Mouse (Mus musculus) retina, postnatal 7 days (tissue): ENCODE results near the gene Pola2.

Source experiments
- DNase-seq: peaks from one replicate; pipeline ENCODE4 v3.0.0-alpha.2; 2012; ENCODE audit warnings: low read depth, low spot score

Gene Pola2

DNA sequence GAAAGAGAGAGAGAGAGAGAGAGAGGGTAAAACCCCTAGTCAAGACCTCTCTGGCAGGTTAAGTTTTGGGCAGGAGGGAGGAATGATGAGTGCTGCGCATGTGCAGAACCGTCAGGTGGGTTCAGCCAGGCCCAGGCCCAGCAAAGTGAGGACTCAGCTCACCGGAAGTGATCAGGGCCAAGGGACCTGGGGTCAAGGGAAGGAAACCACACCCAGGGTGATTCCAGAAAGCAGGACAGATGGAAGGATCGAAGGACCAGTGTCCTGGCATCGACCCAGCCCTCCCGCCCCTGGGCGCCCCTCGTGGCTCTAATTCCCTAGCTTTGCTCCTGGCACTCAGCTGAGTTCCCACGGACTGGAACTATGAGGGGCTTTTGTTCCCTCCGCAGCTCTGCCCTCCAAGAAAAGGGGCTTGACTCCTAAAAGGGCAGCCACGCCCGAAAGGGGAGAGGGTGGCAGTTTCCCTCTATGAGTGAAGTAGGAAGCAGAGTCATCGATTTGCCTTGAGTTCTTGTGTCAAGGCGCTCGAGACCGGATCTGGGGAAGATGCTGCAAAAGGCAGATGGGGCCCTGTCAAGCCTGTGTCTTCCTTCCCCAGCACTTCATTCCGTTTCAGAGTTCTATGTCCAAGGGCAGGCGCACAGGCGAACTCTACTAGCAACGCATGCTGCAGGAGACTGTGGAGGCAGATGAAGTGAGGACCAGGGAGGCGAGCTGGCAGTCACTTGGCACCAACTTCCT, 26.7 kb downstream of the Pola2 start:
- no peak for DNase-seq

DNA sequence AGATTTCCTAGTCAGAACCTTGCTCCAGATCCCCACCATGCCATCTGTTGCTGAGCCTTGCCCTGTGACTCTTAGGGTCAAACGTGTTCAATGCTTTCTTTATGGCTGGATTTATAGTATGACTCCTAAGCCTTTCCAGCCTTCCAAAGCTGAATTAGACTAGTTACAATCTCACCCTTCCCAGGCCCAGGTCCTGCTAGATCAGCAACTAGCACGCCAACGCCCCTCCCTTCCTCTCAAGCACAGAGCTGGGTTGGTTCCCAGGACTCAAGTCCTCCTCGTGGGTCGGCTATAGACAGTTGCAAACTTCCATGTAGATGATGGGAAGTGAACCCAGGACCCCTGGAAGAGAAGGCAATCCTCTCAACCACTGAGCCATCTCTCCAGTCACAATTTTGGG, 28.3 kb downstream of the Pola2 start:
- no peak for DNase-seq

DNA sequence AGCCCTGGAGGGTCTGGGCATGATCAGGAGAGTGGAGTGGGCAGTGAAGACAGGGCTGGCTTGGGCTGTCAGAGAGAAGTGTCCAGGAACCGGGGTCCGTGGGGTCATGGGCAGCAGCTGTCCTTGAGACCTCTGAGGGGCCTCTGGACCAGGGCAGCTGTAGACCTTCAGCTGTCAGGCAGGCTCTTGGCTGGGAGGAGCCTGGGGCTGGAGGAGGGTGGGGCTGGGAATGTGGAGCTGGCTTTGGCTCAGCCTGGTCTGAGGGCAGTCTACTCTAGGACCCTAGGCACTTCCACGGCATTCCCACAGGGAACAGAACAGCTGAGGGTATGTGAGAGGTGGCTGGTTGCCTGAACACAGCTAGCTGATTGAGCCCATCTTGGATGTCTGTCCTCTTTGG, 28.7 kb downstream of the Pola2 start:
- no peak for DNase-seq

DNA sequence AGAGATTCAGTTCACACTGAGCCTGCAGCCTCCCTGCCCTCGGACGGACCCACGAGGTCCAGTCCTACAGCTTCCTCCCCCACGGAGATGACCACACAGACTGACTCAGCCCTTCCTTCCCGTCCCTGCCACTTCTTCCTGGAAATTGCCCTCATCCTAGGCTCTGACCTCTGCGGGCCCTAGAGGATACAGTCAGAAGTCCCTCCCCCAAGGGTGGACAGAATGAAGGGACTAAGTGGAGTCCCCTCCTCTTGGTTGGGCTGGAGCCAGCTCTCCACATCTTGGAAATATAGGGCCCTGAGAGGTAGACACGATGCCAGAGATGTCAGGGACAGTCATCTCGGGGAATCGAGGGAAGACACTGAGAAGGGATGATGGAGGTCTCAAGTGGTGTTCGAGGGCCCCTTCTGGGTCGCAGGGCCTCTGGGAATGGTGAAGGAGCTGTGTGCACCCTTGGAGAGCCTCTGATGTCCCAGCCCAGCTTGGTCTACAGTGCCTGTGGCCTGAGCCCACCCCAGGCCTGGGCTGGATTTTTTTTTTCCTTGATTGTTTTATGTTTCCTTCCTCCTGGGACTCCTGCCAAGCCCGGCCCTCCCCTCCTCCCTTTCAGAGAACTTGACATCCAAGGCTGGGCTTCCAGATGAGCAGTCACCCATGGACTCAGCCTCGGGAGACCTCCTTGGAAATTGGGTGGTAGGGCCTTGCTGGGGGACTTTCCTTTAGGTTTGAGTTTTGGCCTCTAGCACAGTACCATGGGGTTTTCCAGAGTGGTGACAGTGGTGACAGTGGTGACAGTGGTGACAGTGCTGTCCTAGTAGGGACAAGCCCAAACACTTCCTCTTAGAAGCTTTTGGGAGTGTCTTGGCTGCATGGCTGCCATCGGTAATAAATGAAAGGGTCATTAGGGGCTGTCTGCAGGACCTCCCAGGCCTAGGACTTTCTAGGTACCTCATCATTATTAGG, 34.1 kb downstream of the Pola2 start:
- DNase-seq, result no peak

DNA sequence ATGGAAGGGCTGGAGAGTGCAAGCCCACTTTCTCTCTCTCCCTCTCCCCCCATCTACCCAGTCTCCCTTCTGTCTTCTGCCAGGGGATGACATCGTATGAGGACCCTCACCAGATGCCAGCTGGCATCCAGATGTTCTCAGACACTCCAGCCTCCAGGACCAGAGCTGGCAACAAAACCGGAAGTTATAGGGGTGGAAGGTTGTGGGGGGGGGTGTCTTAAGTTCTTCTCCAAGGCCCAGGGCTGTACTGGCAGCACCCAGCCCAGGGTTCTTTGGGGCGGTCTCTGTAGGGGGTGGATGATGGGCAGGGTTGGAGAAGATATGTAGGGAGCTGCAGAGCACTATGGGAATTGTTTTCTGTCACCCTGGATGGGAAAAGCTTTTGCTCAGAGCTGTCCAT, 35.5 kb downstream of the Pola2 start:
- DNase-seq, result no peak

DNA sequence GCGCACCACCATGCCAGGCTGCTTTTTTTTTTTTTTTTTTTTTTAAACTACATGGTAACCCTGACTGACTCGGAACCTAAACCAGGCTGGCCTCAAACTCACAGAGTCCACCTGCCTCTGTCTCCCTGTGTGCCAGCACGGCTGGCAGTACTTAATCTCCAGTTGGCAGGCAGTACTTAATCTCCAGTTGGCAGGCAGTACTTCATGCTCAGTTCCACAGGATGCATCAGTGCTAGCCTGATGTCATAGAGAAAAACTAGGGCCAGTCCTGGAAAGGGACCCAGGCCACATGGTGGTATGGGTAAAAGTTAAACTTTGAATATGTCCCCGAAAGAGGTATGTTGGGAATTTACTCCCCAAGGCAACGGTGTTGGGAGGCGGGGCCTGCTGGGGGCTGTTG, 35.9 kb downstream of the Pola2 start:
- no peak for DNase-seq

DNA sequence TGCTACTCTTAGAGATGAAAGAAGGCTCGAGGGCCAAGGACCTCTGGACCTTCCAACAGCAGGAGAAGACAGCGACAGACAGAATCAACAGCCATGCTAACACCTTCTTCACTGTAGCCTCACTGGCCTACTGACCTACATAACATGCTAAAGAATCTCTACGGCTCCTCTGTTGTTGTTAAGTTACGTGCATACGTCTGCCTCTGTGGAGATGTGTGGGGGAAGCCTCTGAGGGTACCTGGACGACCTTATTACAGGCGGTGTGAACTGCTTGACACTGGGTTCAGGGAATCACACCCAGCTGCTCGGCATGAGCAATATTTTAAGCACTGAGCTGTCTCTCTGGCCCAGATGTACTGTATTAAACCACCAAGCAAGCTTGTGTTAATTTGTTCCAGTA, 36.5 kb downstream of the Pola2 start:
- DNase-seq, result no peak

DNA sequence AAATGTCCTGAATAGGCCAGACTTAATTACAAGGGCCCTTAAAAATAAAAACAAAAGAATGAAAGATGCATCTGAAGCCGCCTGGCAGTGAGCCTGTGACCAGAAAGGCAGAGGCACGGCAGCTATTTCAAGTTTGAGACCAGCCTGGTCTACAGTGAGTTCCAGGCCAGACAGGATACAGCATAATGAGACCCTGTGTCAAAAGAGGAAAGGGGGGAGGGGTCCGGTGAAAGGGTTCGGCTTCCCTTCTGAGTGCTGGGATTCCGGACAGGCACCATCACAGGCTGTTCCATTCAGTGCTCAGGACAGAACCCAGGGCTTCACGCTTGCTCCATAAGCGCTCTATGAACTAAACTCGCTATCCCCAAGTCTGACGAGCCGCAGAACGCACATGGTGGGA, 37.0 kb downstream of the Pola2 start:
- DNase-seq, result no peak

DNA sequence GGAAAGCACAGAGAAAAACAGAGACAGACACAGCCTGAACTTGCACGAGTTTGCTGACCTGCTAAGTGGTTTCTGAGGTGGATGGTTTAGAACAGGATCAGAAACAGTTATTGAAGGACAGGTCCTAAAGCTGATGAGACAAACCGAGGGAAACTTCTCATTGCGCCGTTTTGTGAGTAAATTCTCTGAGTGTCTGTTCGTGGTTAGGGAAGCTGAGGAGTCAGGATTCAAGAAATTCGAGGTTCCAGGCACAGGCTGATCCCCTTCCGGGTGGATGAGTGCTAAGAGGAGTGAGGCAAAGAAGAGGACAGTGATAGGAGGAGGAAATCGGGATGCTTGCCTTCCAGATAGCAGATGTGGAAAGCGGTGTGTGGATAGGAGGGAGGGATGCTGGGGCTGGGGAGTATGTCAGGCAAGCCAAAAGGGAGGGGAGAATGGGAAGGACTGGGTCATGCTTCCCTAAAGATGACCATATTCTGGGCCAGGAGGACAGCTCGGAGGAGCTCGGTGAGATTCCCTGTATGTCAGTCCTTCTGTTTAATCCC, 38.6 kb downstream of the Pola2 start:
- no peak for DNase-seq

DNA sequence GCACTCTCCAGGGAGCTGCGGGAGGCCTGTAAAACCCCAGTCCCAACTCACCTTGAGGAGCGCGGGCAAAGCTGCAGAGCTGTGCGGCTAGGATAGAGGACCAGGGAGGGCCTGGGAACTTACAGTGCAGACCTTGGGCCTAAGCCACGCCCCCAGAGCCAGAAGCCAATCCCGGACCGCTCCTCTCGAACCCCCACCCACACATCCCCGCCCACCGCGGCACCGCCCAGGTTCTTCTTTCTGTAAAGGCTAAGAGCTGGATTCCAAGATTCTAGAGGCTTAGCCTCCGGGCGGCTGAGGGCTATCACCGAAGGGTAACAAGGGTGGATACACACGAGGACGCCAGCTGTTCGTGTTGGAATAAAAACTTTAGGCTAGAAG, 39.3 kb downstream of the Pola2 start, which contains the start of gene Cdc42ep2:
Cdc42ep2 (minus strand) TSS at position 104 of the 381 bp plus-strand sequence.
- peak; percentile 81 for DNase-seq

DNA sequence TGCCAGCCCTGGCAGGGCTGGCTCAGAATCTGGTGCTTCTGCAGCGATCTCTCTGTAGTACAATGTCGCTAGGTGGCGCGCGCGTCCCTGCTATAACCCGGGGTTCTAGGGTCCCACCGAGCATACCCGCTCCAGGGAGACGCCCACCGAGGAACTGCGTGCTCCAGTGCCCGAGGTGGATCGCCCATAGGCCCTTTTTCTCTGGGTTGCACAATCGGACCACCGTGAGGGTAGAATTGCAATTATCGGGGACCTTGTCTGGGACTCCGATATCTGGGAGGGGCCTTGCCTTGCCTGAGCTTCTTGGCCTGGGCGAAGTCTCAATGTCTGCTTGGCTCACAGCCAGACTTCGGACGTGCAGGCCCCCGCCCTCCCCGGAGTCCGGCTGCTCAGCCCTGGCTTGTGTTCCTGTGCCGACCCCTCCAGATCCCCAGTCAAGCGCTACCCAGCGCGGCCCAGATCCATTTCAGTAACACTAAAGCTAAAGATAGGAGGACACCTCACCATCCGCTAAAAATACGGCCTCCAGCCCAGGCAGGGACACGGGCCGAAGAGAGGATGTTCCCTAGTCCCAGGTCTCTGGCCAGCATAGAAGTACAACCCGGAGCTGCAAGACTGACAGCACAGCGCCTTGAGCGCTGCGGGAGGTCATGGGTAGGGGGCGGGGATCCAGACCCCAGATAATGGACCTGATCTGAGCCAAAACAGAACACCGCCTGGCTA, 39.9 kb downstream of the Pola2 start:
- DNase-seq, result peak; percentile 78

DNA sequence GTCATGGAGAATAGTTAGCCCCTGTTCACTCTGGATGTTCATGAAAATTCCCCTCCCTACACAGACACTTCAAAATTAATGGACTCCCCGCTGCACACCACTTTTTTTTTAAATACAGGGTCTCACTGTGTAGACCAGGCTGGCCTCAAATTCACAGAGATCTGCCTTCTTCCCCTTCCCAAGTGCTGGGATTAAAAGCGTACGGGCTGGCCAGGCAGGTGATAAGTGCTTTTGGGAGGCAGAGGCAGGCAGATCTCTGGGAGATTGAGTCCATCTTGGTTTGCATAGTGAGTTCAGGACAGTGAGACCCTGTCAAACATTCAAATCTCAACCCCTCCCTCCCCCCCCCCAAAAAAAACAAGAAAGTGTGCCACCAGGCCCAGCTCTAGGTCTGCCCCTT, 41.0 kb downstream of the Pola2 start:
- DNase-seq, result no peak

DNA sequence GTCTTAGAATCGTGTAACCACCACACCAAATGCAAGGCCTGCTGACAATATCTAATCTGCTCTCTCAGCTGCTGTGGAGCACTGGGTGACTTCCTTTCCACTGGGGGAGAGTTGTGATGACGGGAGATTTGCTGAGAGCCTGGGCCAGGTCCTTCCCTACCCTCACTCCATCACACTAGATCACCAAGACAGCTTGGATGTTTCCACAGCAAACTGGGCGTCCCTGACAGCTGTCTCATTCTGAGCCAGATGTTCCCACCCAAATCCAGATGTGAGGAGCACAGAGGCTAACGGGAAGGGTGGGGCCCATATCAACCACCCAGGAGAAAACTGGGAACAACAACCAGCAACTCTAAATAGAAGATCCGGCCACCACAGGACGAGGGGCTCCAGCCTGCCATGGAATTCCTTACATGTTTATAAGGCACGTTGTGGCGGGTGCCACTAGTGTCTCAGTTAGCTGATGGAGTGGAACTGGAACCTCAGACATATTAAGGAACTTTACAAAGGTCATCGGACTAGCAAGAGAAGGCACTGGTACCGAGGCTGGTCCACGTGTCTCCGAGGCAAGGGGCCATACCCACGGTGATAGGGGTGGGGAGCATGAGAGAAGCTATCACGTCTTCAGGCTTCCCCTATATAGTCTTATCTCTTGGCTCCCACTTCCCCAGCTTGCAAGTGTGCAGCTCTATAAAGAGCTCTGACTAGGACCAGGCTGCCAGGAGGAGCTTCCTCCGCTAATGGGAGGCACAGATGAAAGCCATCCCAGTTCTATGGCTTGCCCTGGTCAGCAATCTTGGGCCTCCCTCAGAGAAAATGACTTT, 41.7 kb downstream of the Pola2 start:
- no peak for DNase-seq

DNA sequence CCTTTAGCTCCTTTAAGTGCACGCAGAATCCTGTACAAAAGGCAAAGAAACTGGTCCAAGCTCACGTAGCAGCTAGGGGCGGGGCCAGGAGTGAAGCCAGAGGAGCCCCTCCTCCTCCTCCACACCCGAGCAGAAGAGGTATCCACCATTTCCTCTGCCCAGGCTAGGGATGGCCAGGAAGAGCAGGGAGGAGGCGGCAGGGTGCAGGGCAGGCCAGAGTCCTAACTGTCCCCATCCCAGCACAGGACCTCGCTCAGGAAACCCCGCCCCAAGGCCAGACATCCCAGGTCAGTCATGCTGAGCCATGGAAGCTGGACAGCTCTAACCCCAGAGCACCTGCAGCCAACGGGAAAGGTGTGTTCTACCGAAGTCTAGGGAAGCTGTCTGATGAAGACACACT, 42.3 kb downstream of the Pola2 start:
- no peak for DNase-seq

DNA sequence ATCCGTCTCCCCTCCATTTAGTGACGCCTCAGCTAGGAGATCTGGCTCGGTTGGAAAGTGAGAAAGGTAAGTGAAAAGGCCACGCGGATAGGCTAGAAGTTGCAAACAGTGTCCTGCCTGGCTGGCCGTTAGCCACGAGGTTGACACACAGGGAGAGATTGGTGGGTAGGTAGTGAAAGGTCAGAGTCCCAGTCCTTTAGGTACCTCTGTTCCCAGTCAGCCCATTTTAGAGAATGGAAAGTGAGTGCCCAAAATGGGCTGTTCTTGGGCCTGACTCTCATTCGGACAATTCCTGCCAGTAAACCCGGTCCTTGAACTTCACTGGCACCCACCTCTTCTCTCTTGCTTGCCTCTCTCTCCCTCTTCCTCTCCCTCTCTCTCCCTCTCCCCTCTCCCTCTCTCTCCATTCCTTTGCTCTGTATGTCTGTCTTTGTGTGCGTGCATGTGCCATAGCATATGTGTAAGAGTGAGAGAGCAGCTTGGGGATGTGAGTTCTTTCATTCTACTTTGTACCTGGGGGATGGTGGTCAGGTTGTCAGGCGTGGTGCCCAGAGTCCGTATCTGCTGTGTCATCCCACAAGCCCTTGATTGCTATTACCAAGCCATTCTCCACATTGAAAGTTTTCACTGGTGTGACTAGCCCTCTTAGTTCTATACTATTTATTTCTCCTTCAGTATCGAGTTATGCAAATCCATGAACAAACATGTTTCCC, 50.8 kb downstream of the Pola2 start, which contains the start of gene Dpf2:
Dpf2 (minus strand) TSS at position 4 of the 713 bp plus-strand sequence.
- DNase-seq, result no peak

DNA sequence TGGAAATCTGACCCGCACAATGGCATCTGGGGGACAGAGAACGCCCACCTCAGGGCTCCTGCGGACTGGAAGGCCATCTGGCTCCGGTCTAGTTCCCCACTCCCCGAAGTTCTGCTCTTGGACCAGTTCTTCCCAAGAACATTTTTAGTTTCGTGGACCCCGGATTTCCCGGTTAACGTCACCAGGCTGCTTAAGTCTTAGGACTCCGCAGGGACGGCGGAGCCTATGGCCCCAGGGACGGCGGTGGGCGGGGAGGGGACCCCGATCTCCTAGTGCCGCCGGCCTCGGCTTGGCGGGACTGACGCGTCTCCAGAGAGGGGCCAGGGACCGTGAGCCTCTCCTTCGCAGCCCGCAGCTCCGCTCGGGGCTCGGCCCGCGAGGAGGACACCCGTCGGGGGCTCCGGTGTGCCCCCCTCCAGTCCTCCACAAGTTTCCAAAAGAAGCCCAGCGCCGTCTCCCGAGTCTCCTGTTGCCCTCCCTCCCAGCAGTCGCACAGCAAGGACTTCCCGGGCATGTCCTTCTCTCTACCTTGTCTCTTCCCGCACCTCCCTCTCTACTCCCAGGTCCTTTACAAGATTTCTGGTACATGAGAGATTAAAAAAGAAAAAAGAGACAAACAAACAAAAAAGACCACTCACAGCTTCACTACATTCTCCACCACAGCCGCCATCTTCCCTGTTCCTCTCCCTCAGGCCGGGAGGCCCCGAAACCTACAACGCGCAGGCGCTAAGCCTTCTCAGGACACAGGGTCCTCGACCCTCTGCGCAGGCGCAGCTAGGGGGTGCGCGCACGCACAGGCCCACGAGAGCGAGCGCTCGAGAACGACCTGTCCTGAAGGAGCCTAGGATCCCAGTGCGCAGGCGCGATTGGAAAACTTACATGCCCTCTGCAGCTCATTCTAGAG, 51.6 kb downstream of the Pola2 start:
- peak; percentile 100 for DNase-seq

DNA sequence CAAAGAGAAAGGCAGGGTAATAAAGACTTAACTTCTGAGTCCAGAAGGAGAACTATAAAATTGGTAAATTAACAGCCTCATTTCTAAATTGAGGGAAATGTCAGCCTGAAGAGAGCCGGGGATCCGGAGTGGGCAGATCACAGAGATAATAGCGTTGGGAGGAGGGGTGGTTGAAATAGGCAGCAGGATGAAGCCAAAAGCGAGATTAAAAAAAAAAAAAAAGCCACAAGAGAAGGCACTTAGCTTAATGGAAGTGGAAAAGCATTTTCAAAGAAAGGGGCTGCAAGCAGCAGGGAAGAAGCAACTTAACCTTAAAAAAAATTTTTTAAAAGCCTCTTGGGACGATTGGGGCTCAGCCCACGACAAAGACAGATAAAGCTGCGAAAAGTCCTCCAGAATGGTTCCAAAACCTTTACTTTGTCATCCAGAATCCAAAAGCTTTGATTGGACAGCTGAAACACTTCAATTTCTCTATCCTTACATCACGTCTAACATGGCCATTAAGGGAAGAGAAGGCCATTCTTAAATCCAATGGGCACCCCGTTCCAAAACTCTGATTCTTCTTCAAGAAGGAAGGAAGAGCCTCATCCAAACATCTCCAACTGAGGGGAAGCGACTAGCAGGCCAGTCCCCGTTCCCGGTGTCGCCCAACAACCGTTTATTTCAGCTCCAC, 52.4 kb downstream of the Pola2 start:
- DNase-seq, result no peak

DNA sequence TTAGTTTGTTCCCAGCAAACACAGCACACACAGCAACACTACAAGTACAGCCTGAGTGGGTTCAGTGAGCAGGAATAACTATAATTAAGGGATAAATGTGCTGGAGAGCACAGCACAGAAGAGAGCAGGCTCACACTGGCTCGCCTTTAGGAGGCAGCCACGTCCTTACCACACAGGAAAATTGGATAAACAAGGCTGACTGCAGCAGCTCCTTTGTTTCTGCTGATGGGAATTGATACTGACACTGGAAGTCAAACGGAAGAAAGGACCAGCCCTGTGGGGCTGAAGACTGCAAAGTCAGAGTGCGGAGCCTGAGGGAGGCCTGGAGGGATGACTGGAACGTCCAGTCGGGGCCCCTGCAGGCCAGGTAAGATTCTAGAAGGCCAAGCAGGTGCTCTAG, 53.8 kb downstream of the Pola2 start:
- no peak for DNase-seq

DNA sequence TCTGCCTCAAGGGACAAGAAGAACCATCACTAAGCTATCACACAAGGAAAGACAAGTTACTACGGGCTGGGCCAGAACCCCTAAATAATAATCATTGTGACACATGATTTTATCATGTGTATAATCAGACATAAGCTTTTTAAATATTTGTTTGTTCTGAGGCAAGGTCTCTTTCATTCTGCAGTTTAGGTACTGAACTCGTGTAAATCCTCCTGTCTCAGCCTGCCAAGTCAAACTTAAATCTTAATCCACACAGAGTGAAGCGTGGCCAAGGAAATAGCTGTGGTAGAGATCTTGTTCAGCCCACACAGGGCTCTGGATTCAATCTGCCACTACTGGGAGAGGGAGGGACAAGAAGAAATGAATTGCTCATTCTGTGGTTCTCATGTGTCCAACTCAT, 56.7 kb downstream of the Pola2 start:
- no peak for DNase-seq
